11 mouse cellular contexts compared by ENCODE assay signal in genomic region chr12:79683350-79683749, GRCm38 (mm10).
DNase-seq lines count a peak whose midpoint lies in the region; ATAC-seq lines count a peak whose summit lies in the region.
"Had no signal": no experiment of that assay in that cellular context is flagged by ENCODE, and none has a peak within 500 bp of the region (broad histone marks: within the 10 kb centered on the region; RNA-seq: fewer than 3 reads in every experiment).

No protein-coding gene starts in this region.

- no peak overlapping the region for H3K9ac ChIP-seq in forebrain, embryonic 12.5 days
- no peak overlapping the region for H3K9ac ChIP-seq in liver, embryonic 15.5 days
- no peak overlapping the region for H3K9ac ChIP-seq in liver, embryonic 12.5 days
- no peak overlapping the region for H3K9ac ChIP-seq in heart, embryonic 15.5 days
- H3K9ac ChIP-seq: neural tube, embryonic 12.5 days had no signal

- 0 out of 2 replicates have a peak overlapping the region, but pooled peaks have one; percentile 27 for H3K27ac ChIP-seq in forebrain, embryonic 10.5 days
- H3K27ac ChIP-seq in forebrain, embryonic 12.5 days: no peak overlapping the region
- peak overlapping the region; percentile 48; the same call in 1 of the 2 replicates for H3K27ac ChIP-seq in liver, embryonic 15.5 days (replicated peaks)
- no peak overlapping the region for H3K27ac ChIP-seq in liver, embryonic 12.5 days
- H3K27ac ChIP-seq in heart, embryonic 15.5 days: peak overlapping the region; percentile 45
- H3K27ac ChIP-seq: neural tube, embryonic 12.5 days had no signal

- no peak for ATAC-seq in forebrain, embryonic 12.5 days (ENCODE audit: low FRiP score)
- ATAC-seq in liver, embryonic 15.5 days (ENCODE audit: insufficient read depth): no peak
- ATAC-seq in liver, embryonic 12.5 days: no peak
- no peak for ATAC-seq in heart, embryonic 15.5 days (replicated peaks; ENCODE audit: insufficient number of reproducible peaks, insufficient read depth, low FRiP score, low read depth)
- ATAC-seq in CD4-positive, CD25-positive, alpha-beta regulatory T cell, adult 4 months: no peak

- no peak for DNase-seq in forebrain, embryonic 10.5 days (ENCODE audit: extremely low spot score, low spot score)
- DNase-seq in mesoderm, embryonic 11.5 days (ENCODE audit: low read depth, low spot score): peak; percentile 56
- DNase-seq in left cerebral cortex, adult 11 months (ENCODE audit: low spot score): no peak
- DNase-seq: adrenal gland, adult 2 months; cerebellum, adult 11-12 months had no signal

- no peaks in the 10 kb centered on the region for H3K36me3 ChIP-seq in forebrain, embryonic 10.5 days (replicated peaks)
- no peaks in the 10 kb centered on the region for H3K36me3 ChIP-seq in forebrain, embryonic 12.5 days (replicated peaks)
- H3K36me3 ChIP-seq in liver, embryonic 15.5 days (replicated peaks): no peaks in the 10 kb centered on the region
- H3K36me3 ChIP-seq in liver, embryonic 12.5 days: no peaks in the 10 kb centered on the region
- H3K36me3 ChIP-seq in heart, embryonic 15.5 days: no peaks in the 10 kb centered on the region
- H3K36me3 ChIP-seq: neural tube, embryonic 12.5 days had no signal

- whole genome bisulfite sequencing in forebrain, embryonic 10.5 days: 56% methylated on average over 3 of the region's 3 CpGs
- 59% methylated on average over 3 of the region's 3 CpGs for WGBS in forebrain, embryonic 12.5 days
- 63% methylated on average over 3 of the region's 3 CpGs for WGBS in liver, embryonic 15.5 days (ENCODE audit: insufficient replicate concordance)
- 62% methylated on average over 3 of the region's 3 CpGs for WGBS in liver, embryonic 12.5 days (ENCODE audit: insufficient replicate concordance)
- WGBS in heart, embryonic 15.5 days: 48% methylated on average over 3 of the region's 3 CpGs

- H3K9me3 ChIP-seq in forebrain, embryonic 10.5 days: no peaks in the 10 kb centered on the region
- H3K9me3 ChIP-seq in forebrain, embryonic 12.5 days: no peaks in the 10 kb centered on the region
- no peaks in the 10 kb centered on the region for H3K9me3 ChIP-seq in liver, embryonic 15.5 days (replicated peaks)
- no peaks in the 10 kb centered on the region for H3K9me3 ChIP-seq in liver, embryonic 12.5 days (replicated peaks)
- no peaks in the 10 kb centered on the region for H3K9me3 ChIP-seq in heart, embryonic 15.5 days (replicated peaks)
- H3K9me3 ChIP-seq: neural tube, embryonic 12.5 days had no signal

- no peak overlapping the region for H3K4me3 ChIP-seq in forebrain, embryonic 10.5 days
- no peak overlapping the region for H3K4me3 ChIP-seq in forebrain, embryonic 12.5 days (replicated peaks)
- no peak overlapping the region for H3K4me3 ChIP-seq in liver, embryonic 15.5 days (replicated peaks)
- no peak overlapping the region for H3K4me3 ChIP-seq in liver, embryonic 12.5 days
- no peak overlapping the region for H3K4me3 ChIP-seq in heart, embryonic 15.5 days
- H3K4me3 ChIP-seq: neural tube, embryonic 12.5 days had no signal

- H3K27me3 ChIP-seq in forebrain, embryonic 10.5 days (ENCODE audit: poor library complexity, severe bottlenecking): no peaks in the 10 kb centered on the region
- H3K27me3 ChIP-seq in forebrain, embryonic 12.5 days: no peaks in the 10 kb centered on the region
- no peaks in the 10 kb centered on the region for H3K27me3 ChIP-seq in liver, embryonic 15.5 days
- no peaks in the 10 kb centered on the region for H3K27me3 ChIP-seq in liver, embryonic 12.5 days (replicated peaks)
- H3K27me3 ChIP-seq in heart, embryonic 15.5 days: no peaks in the 10 kb centered on the region
- H3K27me3 ChIP-seq: neural tube, embryonic 12.5 days had no signal

- no peak overlapping the region for H3K4me2 ChIP-seq in forebrain, embryonic 12.5 days
- no peak overlapping the region for H3K4me2 ChIP-seq in liver, embryonic 15.5 days
- H3K4me2 ChIP-seq in liver, embryonic 12.5 days: no peak overlapping the region
- H3K4me2 ChIP-seq in heart, embryonic 15.5 days: no peak overlapping the region
- H3K4me2 ChIP-seq: neural tube, embryonic 12.5 days had no signal

- H3K4me1 ChIP-seq in forebrain, embryonic 10.5 days: peaks cover 71% of the 10 kb centered on the region
- H3K4me1 ChIP-seq in forebrain, embryonic 12.5 days: peaks cover 32% of the 10 kb centered on the region
- H3K4me1 ChIP-seq in liver, embryonic 15.5 days (replicated peaks): peaks cover 13% of the 10 kb centered on the region; the same call in 1 of the 2 replicates
- H3K4me1 ChIP-seq in liver, embryonic 12.5 days: peaks cover 6% of the 10 kb centered on the region
- peaks cover 32% of the 10 kb centered on the region for H3K4me1 ChIP-seq in heart, embryonic 15.5 days (replicated peaks)

Comparison
In these comparisons a context has a peak if more than half of its experiments do, and no peak if none do; other contexts are left out.
1. H3K27ac ChIP-seq: peak in forebrain, embryonic 10.5 days (single experiment), liver, embryonic 15.5 days (single experiment) and heart, embryonic 15.5 days (single experiment); none in forebrain, embryonic 12.5 days (single experiment) and liver, embryonic 12.5 days (single experiment).